Mouse (Mus musculus): ENCODE measurements at regions not wholly inside any gene's neighbourhood (a gene's known extent, or its start where the extent isn't known, plus 50 kb on each side); places are given as distances from the start of the nearest gene placed in this dataset.

GRCm38 (mm10) chr4:54704696-54705095 lies 240.2 kb upstream of the Zfp462 start:
- TF ChIP-seq CTCF (IDR thresholded peaks at IDR 0.05; ENCODE audit: low read depth) (no peak), EP300 (IDR thresholded peaks at IDR 0.05; ENCODE audit: low read depth) (no peak)

Data from liver, postnatal 0 days (tissue).